Mouse (Mus musculus) ovary, adult 2 months (tissue): ENCODE measurements around the gene Tmf1. TPM values are rescaled to one million over a fixed set of nuclear protein-coding genes. Genes with fewer than 3 reads are reported as not detected.

Experiments
- polyA plus RNA-seq: library from polyadenylated mRNA; depleted of rRNA; stranded (reverse); fragments of >200 nt; gene quantifications from 2 replicates; pipeline ENCODE4 v1.2.3, GENCODE M21; 2012; rRNA removed

Gene Tmf1
- 2.1 and 3.2 TPM in 2 replicates for polyA plus RNA-seq

DNA sequence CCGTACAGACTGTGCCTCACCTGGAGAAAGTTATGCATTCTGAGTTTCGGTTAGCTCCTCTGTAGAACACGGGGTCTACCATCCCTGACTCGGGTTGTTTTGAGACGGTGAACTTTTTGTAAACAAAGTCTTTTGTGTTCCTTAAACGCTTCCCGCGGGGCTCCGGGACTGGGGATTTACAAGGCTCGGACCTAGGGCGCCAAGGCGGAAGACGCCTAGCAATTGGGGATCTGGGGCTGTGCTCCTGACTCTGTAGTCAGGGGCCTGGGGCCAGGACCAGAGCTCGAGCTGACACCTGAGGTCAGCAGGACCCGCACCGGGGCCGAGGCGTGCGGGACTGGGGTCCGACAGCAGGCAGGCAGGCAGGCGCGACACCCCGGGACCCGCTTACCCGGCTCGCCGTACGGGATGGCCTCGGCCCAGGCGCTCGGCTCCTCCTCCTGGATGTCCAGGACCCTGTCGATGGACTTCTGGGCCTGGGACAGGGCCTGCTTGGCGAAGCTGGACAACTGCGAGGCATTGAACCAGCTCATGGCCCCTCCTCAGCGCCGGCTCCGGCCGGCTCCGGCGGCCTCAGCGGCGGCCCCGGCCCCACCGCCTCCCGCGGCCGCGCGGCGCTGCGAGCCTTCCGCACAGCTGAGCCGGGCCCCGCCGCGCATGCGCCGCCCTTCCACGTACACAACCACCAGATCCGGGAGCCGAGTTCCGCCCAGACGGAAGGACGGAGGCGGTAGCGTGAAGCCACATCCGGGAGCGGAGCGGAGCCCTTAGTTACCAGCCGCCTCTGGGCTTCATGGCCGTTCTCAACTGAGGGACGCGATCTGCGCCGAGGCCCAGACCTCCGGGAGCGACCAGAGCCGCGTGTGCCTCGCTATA is at the start of gene Tmf1:
Gene Tmf1 (minus strand): TSS at position 632 of the 876 bp plus-strand sequence.

DNA sequence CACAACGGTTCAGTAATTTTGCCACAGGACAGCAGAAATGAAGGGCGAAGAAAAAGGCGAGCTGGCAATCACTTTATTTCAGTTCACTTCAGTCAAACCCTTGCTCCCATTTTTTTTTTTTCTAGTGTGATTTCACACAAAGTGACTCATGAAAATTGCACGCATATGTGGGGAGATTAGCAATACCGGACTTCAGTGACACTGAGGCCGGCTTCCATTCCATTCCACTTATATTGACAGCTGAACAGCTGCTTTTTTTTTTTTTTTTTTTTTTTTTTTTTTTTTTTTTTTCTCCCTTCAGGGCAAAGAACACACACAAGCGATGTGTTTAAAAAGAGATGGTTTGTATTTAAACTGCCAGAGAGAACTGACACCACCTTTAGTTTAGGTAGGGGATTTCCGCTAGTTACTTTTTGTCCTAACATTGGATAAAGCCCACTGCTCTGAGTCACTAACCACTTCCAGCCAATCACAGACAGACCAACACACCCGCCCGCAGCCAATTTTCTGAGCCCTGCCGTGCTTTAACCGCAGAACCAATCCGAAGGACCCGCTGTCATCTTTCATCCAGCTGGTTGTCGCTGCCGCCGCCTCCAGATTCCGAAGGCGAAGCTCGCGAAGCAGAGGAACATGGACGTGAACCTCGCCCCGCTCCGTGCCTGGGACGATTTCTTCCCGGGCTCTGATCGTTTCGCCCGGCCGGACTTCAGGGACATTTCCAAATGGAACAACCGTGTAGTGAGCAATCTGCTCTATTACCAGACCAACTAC is 31.5 kb upstream of the Tmf1 start, which contains the start of gene Arl6ip5:
Gene Arl6ip5 (plus strand): TSS at position 499 of the 771 bp plus-strand sequence.

DNA sequence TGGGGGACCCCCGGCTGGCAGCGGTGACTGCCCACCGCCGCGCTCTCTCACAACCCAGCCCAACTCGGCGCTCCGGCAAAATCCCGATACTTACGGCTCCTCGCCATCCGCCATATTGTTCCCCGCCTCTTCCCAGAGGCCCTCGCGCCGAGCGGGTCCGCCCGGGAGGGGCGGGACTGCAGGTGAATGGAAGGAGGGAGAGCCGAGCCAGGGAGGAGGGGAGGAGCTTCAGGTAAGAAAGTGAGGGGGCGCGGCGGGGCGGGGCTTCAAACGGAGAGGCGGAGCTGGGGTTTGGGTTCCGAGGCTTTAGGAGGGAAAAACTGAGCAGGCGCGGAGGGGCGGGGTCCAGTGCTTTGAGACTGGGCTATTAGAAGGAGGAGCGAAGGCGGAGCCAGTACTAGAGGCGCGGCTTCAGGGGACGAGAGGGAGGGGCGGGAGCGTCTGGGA is 26.5 kb upstream of the Tmf1 start, which contains the start of gene Uba3:
Gene Uba3 (minus strand): TSS at position 209 of the 447 bp plus-strand sequence.

DNA sequence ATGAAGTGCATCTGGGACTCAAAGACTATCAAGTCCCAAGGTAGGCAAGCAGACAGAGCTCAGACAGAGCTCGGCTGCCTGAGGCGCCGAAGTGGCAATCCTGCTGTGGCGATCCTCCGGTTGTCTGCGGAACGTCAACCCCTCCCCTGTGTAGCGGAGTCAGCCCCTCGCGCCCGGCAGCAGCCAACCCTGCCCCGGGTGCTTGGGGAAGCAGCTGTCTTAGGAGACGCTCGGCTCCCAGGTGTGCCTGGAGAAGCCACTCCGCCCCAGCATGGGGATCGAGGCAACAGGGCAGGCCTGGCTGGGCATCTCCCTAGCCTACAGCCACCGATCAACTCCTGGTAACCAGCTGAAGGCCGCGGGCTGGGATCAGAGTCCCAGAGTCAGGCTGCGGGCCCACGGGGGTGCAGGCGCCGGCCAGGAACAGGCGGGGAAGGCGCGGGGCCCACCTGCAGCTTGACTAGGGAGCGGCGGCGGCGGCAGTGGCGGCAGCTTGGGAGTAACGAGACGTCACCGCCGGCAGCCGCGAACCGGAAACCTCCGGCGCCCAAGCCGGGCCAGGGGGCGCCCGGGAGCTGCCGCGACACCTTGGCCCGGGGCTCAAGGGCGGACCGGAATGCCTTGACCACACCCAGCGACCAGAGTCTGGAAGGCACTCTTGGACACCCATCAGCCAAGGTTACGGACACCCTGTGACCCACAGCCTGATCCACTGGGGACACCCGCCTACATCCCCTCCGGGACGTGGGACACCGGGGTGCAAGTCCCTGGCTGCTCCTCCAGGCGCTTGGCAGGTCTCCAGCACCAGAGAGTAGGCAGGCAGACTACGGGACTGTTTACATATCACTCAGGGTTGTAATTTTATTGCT is 30.3 kb downstream of the Tmf1 start, which contains the start of gene Eogt:
Gene Eogt (minus strand): TSS at position 800 of the 869 bp plus-strand sequence.

Other genes starting within 250 kb of the Tmf1 start
- gene Fam19a4, start 118.7 kb downstream of the Tmf1 start, polyA plus RNA-seq, result 0.41 and 0.44 TPM in 2 replicates
- 12.3 and 14.3 TPM in 2 replicates for gene Eogt, start 29.9 kb downstream of the Tmf1 start, polyA plus RNA-seq
- gene Uba3, start 26.5 kb upstream of the Tmf1 start, polyA plus RNA-seq, result 6.1 and 7.8 TPM in 2 replicates
- 45.2 and 54.0 TPM in 2 replicates for gene Arl6ip5, start 31.6 kb upstream of the Tmf1 start, polyA plus RNA-seq
- gene Lmod3, start 73.6 kb upstream of the Tmf1 start, polyA plus RNA-seq, result 0.09 TPM in 1 of 2 replicates, not detected in the other